Mouse (Mus musculus) CH12.LX (cell line): ENCODE measurements around the gene Rfx5.

Experiments used
- CHD1 ChIP-seq: IDR thresholded peaks from 2 replicates; pipeline ENCODE4 v1.6.1; 2012; ENCODE audit warnings: low read depth, low read length, improper control_type of control experiment, inconsistent platforms
- CHD2 ChIP-seq: IDR thresholded peaks from 2 replicates; pipeline ENCODE4 v1.6.1; 2011; ENCODE audit warnings: low read length, improper control_type of control experiment
- CTCF ChIP-seq, 2 experiments: IDR thresholded peaks in 1 of 2; conservative IDR thresholded peaks in 1 of 2; 2 replicates each; pipeline ENCODE4 v1.5.1; 2011 to 2012; ENCODE audit warnings: low read depth in 2 of 2, low read length in 2 of 2, improper control_type of control experiment in 1 of 2, inconsistent platforms in 1 of 2, mild to moderate bottlenecking in 1 of 2, moderate library complexity in 1 of 2
- E2F4 ChIP-seq: IDR thresholded peaks from 2 replicates; pipeline ENCODE4 v1.6.1; 2011; ENCODE audit warnings: low read depth, low read length, improper control_type of control experiment; ENCODE audit not compliant: insufficient replicate concordance
- EP300 ChIP-seq: IDR thresholded peaks from 2 replicates; pipeline ENCODE4 v1.6.1; 2011; ENCODE audit warnings: low read length, improper control_type of control experiment
- HCFC1 ChIP-seq: IDR thresholded peaks from 2 replicates; pipeline ENCODE4 v1.6.1; 2012; ENCODE audit warnings: low read depth, mild to moderate bottlenecking, inconsistent platforms, low read length, improper control_type of control experiment
- MAX ChIP-seq: IDR thresholded peaks from 2 replicates; pipeline ENCODE4 v1.6.1; 2011; ENCODE audit warnings: low read length, improper control_type of control experiment
- MEF2A ChIP-seq: IDR thresholded peaks from 2 replicates; pipeline ENCODE4 v1.6.1; 2014; ENCODE audit warnings: low read depth, mild to moderate bottlenecking, inconsistent platforms, low read length, improper control_type of control experiment, borderline replicate concordance
- PAX5 ChIP-seq: IDR thresholded peaks from 2 replicates; pipeline ENCODE4 v1.6.1; 2012; ENCODE audit warnings: low read length, inconsistent platforms, mixed read lengths
- POLR2A ChIP-seq: IDR thresholded peaks from 2 replicates; pipeline ENCODE4 v1.6.1; 2011; ENCODE audit warnings: low read depth, mild to moderate bottlenecking, improper control_type of control experiment, low read length
- RCOR1 ChIP-seq: conservative IDR thresholded peaks from 2 replicates; pipeline ENCODE4 v1.6.1; 2012; ENCODE audit warnings: low read depth, mild to moderate bottlenecking, inconsistent platforms, low read length, improper control_type of control experiment
- ZC3H11A ChIP-seq: IDR thresholded peaks from 2 replicates; pipeline ENCODE4 v1.6.1; 2012; ENCODE audit warnings: low read depth, mild to moderate bottlenecking, inconsistent platforms, low read length, improper control_type of control experiment
- ZNF384 ChIP-seq: IDR thresholded peaks from 2 replicates; pipeline ENCODE4 v1.6.1; 2012; ENCODE audit warnings: low read depth, low read length, improper control_type of control experiment, inconsistent platforms

DNA sequence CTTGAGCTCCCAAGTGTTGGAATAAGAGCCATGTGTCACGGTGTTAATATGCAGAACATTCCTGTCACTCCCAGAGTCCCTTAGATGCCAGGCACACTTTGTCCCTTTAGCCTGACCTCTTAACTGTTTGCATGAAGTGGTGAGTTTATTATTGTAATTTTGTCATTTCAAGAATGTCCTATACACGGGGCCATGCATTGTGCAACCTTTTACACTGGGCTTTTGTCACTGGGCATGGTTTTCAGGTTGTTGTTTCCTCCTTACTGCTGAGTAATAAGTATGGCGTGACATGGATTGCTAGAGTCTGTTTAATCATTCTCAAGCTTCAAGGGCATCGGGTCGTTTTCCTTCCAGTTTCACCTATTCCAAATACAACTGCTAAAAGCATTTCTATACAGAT is 40.1 kb upstream of the Rfx5 start:
- no peak for TF ChIP-seq PAX5
- no peak for TF ChIP-seq MAX
- TF ChIP-seq CTCF (conservative IDR thresholded peaks at IDR 0.05 in 1 of 2, IDR thresholded peaks at IDR 0.05 in 1 of 2; ENCODE audit: low read depth in 2 of 2, low read length in 2 of 2), result no peak
- no peak for TF ChIP-seq CHD1
- no peak for TF ChIP-seq POLR2A
- no peak for TF ChIP-seq EP300
- TF ChIP-seq ZNF384, result no peak
- no peak for TF ChIP-seq CHD2
- TF ChIP-seq E2F4, result no peak
- TF ChIP-seq HCFC1, result no peak
- TF ChIP-seq ZC3H11A, result no peak
- TF ChIP-seq RCOR1, result no peak
- TF ChIP-seq MEF2A, result no peak
